Mouse (Mus musculus): ENCODE results near the gene Tmem88. TPM values are rescaled to one million over a fixed set of nuclear protein-coding genes. Genes with fewer than 3 reads are reported as not detected.

Gene Tmem88
- total RNA-seq, 1 experiment, result 23.9 TPM

- Histone ChIP-seq H3K4me1 (ENCODE audit: control insufficient read depth in 2 of 2, insufficient read depth in 2 of 2, low read length in 2 of 2, poor library complexity in 1 of 2) (peaks cover 4 to 29% of the 10 kb centered on the region in 2 experiments), H3K36me3 (ENCODE audit: control insufficient read depth, insufficient read depth, low read length, poor library complexity, severe bottlenecking) (peaks cover 4% of the 10 kb centered on the region; the same call in 1 of the 2 replicates), H3K9me3 (ENCODE audit: control insufficient read depth, insufficient read depth, low read depth, low read length) (no peaks in the 10 kb centered on the region), H3K4me3 (ENCODE audit: insufficient read depth in 1 of 2, low read depth in 1 of 2, low read length in 2 of 2, poor library complexity in 1 of 2, severe bottlenecking in 1 of 2) (peak overlapping the region; percentile 1 to 94; a peak in 1 of 4 replicates), H3K9ac (ENCODE audit: insufficient read depth, low read depth, low read length, poor library complexity, severe bottlenecking) (no peak overlapping the region; the same call in 1 of the 2 replicates), H3K27ac (ENCODE audit: insufficient read depth, low read depth, low read length, poor library complexity, severe bottlenecking) (no peak overlapping the region)
- in situ Hi-C loops (cut with MboI; ENCODE audit: low sequenced_read_pairs in 2 of 2, unreplicated experiment in 2 of 2), result no loop called here
- DNase-seq (ENCODE audit: low read depth, low spot score), result no peak
- TF ChIP-seq HCFC1 (IDR thresholded peaks at IDR 0.05; ENCODE audit: borderline replicate concordance, insufficient read depth, low read length) (no peak), ZC3H11A (IDR thresholded peaks at IDR 0.05; ENCODE audit: borderline replicate concordance, low read depth, low read length) (no peak), CHD2 (IDR thresholded peaks at IDR 0.05; ENCODE audit: low read depth, low read length) (no peak), MAFK (IDR thresholded peaks at IDR 0.05; ENCODE audit: insufficient read depth, low read depth, low read length) (no peak), ZNF384 (IDR thresholded peaks at IDR 0.05; ENCODE audit: low read depth, low read length) (no peak)
These were observed 14.5 kb upstream of the Tmem88 start for GRCm38 (mm10) chr11:69412548-69412947.

GRCm38 (mm10) chr11:69411538-69412203 lies 13.6 kb upstream of the Tmem88 start:
- Histone ChIP-seq H3K4me3 (ENCODE audit: insufficient read depth in 1 of 2, low read depth in 1 of 2, low read length in 2 of 2, poor library complexity in 1 of 2, severe bottlenecking in 1 of 2) (peak overlapping the region; percentile 74 to 94), H3K9me3 (ENCODE audit: control insufficient read depth, insufficient read depth, low read depth, low read length) (no peaks in the 10 kb centered on the region), H3K36me3 (ENCODE audit: control insufficient read depth, insufficient read depth, low read length, poor library complexity, severe bottlenecking) (peaks cover 11% of the 10 kb centered on the region), H3K4me1 (ENCODE audit: control insufficient read depth in 2 of 2, insufficient read depth in 2 of 2, low read length in 2 of 2, poor library complexity in 1 of 2) (peaks cover 4 to 29% of the 10 kb centered on the region in 2 experiments), H3K9ac (ENCODE audit: insufficient read depth, low read depth, low read length, poor library complexity, severe bottlenecking) (peak overlapping the region; percentile 81), H3K27ac (ENCODE audit: insufficient read depth, low read depth, low read length, poor library complexity, severe bottlenecking) (no peak overlapping the region)
- in situ Hi-C loops (cut with MboI; ENCODE audit: low sequenced_read_pairs in 2 of 2, unreplicated experiment in 2 of 2), result no loop called here
- TF ChIP-seq MAFK (IDR thresholded peaks at IDR 0.05; ENCODE audit: insufficient read depth, low read depth, low read length) (no peak), ZNF384 (IDR thresholded peaks at IDR 0.05; ENCODE audit: low read depth, low read length) (no peak), ZC3H11A (IDR thresholded peaks at IDR 0.05; ENCODE audit: borderline replicate concordance, low read depth, low read length) (no peak), HCFC1 (IDR thresholded peaks at IDR 0.05; ENCODE audit: borderline replicate concordance, insufficient read depth, low read length) (no peak), CHD2 (IDR thresholded peaks at IDR 0.05; ENCODE audit: low read depth, low read length) (no peak)
- DNase-seq (ENCODE audit: low read depth, low spot score), result no peak

- DNase-seq (ENCODE audit: low read depth, low spot score), result peak; percentile 98
- H3K9ac ChIP-seq (ENCODE audit: insufficient read depth, low read depth, low read length, poor library complexity, severe bottlenecking), result peak overlapping the region; percentile 81
- H3K9me3 ChIP-seq (ENCODE audit: control insufficient read depth, insufficient read depth, low read depth, low read length), result no peaks in the 10 kb centered on the region
- H3K4me3 ChIP-seq (ENCODE audit: insufficient read depth in 1 of 2, low read depth in 1 of 2, low read length in 2 of 2, poor library complexity in 1 of 2, severe bottlenecking in 1 of 2), result peak overlapping the region; percentile 74 to 94
- in situ Hi-C loops (cut with MboI; ENCODE audit: low sequenced_read_pairs in 2 of 2, unreplicated experiment in 2 of 2), result no loop called here
- peaks cover 4 to 32% of the 10 kb centered on the region in 2 experiments; a peak in 3 of 4 replicates for H3K4me1 ChIP-seq (ENCODE audit: control insufficient read depth in 2 of 2, insufficient read depth in 2 of 2, low read length in 2 of 2, poor library complexity in 1 of 2)
- H3K36me3 ChIP-seq (ENCODE audit: control insufficient read depth, insufficient read depth, low read length, poor library complexity, severe bottlenecking), result peaks cover 15% of the 10 kb centered on the region
- TF ChIP-seq ZC3H11A (IDR thresholded peaks at IDR 0.05; ENCODE audit: borderline replicate concordance, low read depth, low read length) (no peak), HCFC1 (IDR thresholded peaks at IDR 0.05; ENCODE audit: borderline replicate concordance, insufficient read depth, low read length) (no peak; the same call in 1 of the 2 replicates), ZNF384 (IDR thresholded peaks at IDR 0.05; ENCODE audit: low read depth, low read length) (no peak), MAFK (IDR thresholded peaks at IDR 0.05; ENCODE audit: insufficient read depth, low read depth, low read length) (no peak), CHD2 (IDR thresholded peaks at IDR 0.05; ENCODE audit: low read depth, low read length) (no peak)
- H3K27ac ChIP-seq (ENCODE audit: insufficient read depth, low read depth, low read length, poor library complexity, severe bottlenecking), result no peak overlapping the region
These were observed 13.1 kb upstream of the Tmem88 start for GRCm38 (mm10) chr11:69411073-69411535.

GRCm38 (mm10) chr11:69410310-69411072 lies 12.5 kb upstream of the Tmem88 start:
- no peak for TF ChIP-seq CHD2 (IDR thresholded peaks at IDR 0.05; ENCODE audit: low read depth, low read length)
- no peak for TF ChIP-seq MAFK (IDR thresholded peaks at IDR 0.05; ENCODE audit: insufficient read depth, low read depth, low read length)
- no peak for TF ChIP-seq ZC3H11A (IDR thresholded peaks at IDR 0.05; ENCODE audit: borderline replicate concordance, low read depth, low read length)
- TF ChIP-seq ZNF384 (IDR thresholded peaks at IDR 0.05; ENCODE audit: low read depth, low read length), result no peak
- no peak for TF ChIP-seq HCFC1 (IDR thresholded peaks at IDR 0.05; ENCODE audit: borderline replicate concordance, insufficient read depth, low read length)
- DNase-seq (ENCODE audit: low read depth, low spot score), result no peak
- Histone ChIP-seq H3K4me3 (ENCODE audit: insufficient read depth in 1 of 2, low read depth in 1 of 2, low read length in 2 of 2, poor library complexity in 1 of 2, severe bottlenecking in 1 of 2) (peak overlapping the region; percentile 74 to 94), H3K9me3 (ENCODE audit: control insufficient read depth, insufficient read depth, low read depth, low read length) (no peaks in the 10 kb centered on the region), H3K9ac (ENCODE audit: insufficient read depth, low read depth, low read length, poor library complexity, severe bottlenecking) (peak overlapping the region; percentile 66), H3K4me1 (ENCODE audit: control insufficient read depth in 2 of 2, insufficient read depth in 2 of 2, low read length in 2 of 2, poor library complexity in 1 of 2) (peaks cover 4 to 37% of the 10 kb centered on the region in 2 experiments; a peak in 3 of 4 replicates), H3K27ac (ENCODE audit: insufficient read depth, low read depth, low read length, poor library complexity, severe bottlenecking) (no peak overlapping the region), H3K36me3 (ENCODE audit: control insufficient read depth, insufficient read depth, low read length, poor library complexity, severe bottlenecking) (peaks cover 22% of the 10 kb centered on the region)
- in situ Hi-C loops (cut with MboI; ENCODE audit: low sequenced_read_pairs in 2 of 2, unreplicated experiment in 2 of 2), result no loop called here
